Mouse (Mus musculus): ENCODE data around the gene Alkbh6. TPM values are rescaled to one million over a fixed set of nuclear protein-coding genes. Genes with fewer than 3 reads are reported as not detected.

The Alkbh6 gene
- total RNA-seq (2021) (10 to 100 TPM; 57.8 to 73.6 TPM), polyA plus RNA-seq (2012; rRNA removed) (276 and 312 TPM in 2 replicates)
- long read RNA-seq, transcript Alkbh6-202 (6 exons, 1,112 nt) = minor isoform, 23 of 75 reads
- long read RNA-seq, transcript Alkbh6-201 (7 exons, 982 nt) = major isoform, 39 of 75 reads
- long read RNA-seq, partial matches to known transcripts = 1 of 75 reads
- long read RNA-seq, other reads (novel, unspliced or antisense) = 11 of 75 reads

- DNase-seq = peak; percentile 96
Measured at GRCm38 (mm10) chr7:30308076-30309005, at the start of gene Alkbh6. Alkbh6 (plus strand) TSS chr7:30308717.

GRCm38 (mm10) chr7:30265041-30265440, 43.5 kb upstream of the Alkbh6 start:
- peak; percentile 15 for DNase-seq

GRCm38 (mm10) chr7:30265531-30265930, 43.0 kb upstream of the Alkbh6 start:
- DNase-seq = no peak

- DNase-seq = no peak
Measured at GRCm38 (mm10) chr7:30265935-30266334, 42.6 kb upstream of the Alkbh6 start.

GRCm38 (mm10) chr7:30266780-30267179, 41.7 kb upstream of the Alkbh6 start:
- no peak for DNase-seq

GRCm38 (mm10) chr7:30269641-30270040, 38.9 kb upstream of the Alkbh6 start:
- DNase-seq = no peak

DNA sequence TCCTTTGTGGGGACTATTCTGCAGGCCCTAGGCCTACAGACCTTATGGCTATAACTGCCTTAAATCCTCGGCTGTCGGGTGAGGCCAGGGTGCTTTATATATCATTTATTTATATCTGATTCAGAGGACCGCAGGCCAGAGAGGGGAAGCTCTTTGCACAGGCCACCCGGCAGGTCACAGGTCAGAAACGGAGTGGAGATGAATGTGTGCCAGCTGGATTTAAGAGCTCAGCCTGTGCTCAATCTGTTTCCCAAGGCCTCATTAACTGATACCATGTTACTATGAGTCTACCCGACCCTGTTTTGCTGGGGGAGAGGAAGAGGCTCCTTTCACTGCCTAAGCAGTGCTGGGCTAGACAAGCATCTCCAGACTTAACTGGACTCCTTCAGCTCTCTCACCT, 34.1 kb upstream of the Alkbh6 start:
- DNase-seq = no peak

DNA sequence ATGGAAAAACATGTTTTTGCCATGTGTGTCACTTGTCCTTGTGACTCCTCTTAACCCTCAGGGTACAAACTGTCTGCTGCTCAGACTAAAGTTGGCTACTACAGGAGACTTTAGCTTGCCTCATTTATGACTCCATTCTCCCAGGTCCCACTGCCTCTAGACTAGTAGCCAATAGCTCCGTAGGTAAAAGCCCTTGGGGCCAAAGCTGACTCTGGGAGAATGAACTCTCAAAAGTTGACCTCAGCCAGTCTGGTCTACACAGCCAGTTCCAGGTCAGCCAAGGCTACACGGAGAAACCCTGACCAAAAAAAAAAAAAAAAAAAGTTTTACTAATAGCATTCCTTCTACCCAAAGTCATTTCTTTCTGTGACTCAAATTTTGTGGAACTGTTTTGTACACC, 29.6 kb upstream of the Alkbh6 start:
- peak; percentile 25 for DNase-seq

- DNase-seq = no peak
Measured at GRCm38 (mm10) chr7:30279536-30279935, 29.0 kb upstream of the Alkbh6 start.

DNA sequence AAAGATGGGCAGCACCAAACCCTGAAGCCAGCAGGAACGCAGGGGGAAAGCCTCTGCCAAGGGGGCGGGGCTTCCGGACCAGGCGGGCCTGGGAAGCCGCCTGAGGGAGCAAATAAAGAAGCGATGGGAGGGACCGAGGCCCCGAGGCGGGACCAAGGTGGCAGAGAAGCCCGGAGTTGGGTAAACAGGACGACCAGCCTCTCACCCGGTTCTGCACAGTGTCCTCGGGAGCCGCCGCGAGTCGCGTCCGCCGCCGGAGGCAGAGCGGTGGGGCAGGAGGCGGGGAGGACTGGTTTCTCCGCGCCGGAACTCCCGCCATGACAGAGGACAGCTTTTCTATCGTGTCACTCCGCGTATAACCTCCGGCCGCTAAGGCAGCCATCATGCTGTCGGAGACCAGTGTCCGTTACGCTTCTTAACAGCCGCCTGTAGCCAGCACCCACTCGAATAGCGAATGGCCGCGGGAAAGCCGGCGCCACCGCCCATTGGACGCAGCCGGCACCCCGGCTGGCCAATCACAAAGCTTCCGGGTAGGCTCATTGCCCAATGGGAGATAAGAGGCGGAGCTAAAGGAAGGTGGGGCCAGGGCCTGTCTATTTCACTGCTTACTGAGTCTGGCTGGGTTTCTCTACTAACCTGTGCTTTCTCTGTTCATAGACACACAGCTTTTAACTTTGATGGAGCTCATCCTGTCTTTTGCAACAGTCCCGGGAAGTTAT, 28.4 kb upstream of the Alkbh6 start, which contains the start of the genes Thap8 and Wdr62:
Gene Thap8 (plus strand): TSS at position 144 of the 719 bp plus-strand sequence.
Gene Wdr62 (minus strand): TSS at position 469 of the 719 bp plus-strand sequence.
- peak; percentile 95 for DNase-seq

- DNase-seq = peak; percentile 91
Measured at GRCm38 (mm10) chr7:30280670-30281138, 27.8 kb upstream of the Alkbh6 start.

- no peak for DNase-seq
Measured at GRCm38 (mm10) chr7:30281522-30281921, 27.0 kb upstream of the Alkbh6 start.

DNA sequence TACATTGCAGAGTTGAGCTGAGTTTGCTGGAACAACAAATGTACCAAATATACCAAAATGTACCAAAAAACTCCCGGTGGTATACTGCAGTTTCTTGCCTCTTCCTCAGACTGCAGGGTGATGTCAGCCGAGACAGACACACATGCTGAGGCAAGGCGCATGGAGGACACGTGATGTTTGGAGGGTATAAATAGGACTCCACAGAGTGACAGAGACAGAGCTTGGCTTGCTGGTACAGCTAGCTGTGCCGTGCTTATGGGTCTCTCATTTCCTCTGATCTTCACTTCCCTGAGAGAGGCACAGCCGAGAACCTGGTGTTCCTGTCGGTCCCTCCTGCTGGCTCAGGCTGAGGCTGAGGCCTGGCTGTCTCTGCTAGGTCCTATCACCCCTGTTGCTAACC, 25.8 kb upstream of the Alkbh6 start:
- DNase-seq = no peak

GRCm38 (mm10) chr7:30286701-30287410, 21.7 kb upstream of the Alkbh6 start:
- DNase-seq = peak; percentile 35

DNA sequence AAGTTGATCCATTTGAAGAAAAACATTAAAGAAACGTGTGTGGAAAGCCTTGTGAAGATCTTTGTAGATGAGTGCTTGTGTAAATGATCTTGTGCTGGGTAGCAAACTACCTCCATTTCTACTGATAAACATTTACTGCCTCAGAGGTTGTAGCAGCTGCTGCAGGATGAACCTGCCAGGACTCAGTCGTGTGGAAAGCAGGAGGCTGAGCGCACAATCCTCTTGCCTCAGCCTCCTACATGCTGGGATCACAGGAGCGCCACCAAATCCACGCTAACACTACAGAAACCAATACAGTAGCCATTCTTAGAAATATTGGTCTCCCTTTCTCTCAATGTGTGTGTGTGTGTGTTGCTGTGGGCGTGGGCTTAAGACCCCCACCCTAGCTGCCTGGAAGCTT, 20.5 kb upstream of the Alkbh6 start:
- DNase-seq = no peak

- no peak for DNase-seq
Measured at GRCm38 (mm10) chr7:30289071-30289713, 19.3 kb upstream of the Alkbh6 start.

GRCm38 (mm10) chr7:30289714-30290399, 18.7 kb upstream of the Alkbh6 start:
- no peak for DNase-seq

DNA sequence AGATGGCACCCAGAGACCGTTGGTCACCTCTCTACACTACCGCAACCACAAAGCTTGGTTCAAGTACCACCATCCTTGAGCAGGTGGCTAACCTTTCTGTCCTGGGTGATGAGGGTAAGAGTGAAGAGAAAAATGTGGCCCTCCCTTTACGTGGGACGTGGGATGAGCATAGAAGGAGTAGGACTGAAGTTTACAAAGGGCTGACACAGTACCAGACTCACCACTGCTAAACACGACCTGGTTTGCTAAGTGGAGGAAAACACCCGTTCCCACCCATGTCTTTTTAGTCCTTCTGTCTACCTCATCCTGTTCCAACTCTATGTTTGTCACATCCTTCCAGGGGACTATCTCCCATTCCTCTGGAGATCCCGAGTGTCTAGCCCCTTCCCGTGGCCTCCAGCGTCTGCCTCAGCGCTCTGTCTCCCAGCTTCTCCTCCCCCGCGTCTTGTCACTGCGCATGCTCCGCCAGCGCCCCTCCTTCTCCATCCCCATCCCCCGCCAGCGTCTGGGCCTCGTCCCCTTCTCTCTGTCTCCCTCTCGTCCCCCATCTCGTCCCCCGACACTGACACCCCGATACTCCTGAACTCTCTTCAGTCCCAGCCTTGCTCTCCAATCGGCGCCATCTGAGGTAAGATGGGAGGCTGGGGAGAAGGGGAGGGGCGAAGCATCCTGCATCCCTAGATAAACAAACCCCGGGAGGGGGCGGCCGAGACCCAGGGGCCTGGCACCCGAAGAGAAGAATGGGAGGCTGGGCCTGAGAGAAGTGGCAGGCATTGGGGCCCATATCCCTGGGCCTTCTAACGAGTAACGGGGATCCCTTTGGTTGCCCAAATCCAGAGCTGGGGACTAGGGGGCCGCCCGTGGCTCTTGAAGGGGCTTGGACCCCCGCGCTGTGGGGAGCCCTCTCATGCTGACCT, 17.0 kb upstream of the Alkbh6 start, which contains the start of gene Clip3:
Gene Clip3 (plus strand): TSS at position 514 of the 917 bp plus-strand sequence.
- DNase-seq = peak; percentile 65

DNA sequence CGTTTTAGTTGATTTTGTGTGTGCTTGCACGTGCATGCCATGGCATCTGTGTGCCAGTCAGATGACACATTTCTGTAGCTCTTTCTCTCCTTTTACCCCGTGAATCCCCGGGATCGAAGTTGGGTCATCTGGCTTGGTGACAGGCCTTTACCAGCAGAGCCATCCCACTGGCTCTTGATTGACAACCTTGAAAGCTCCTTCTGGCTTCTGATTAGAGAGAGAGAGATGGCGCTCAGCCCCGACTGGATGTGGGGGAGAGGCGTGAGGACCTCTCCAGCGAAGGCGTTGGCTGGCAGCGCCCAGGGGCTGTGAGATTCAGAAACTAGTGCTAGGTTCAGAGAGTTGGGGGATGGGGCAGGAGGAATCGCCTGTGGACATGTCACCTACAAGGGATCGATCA, 14.7 kb upstream of the Alkbh6 start:
- DNase-seq = no peak
